Mouse (Mus musculus) CH12.LX (cell line): Measurements from ENCODE around the gene Imp3.

Experiments
- CHD2 ChIP-seq: IDR thresholded peaks from 2 replicates; pipeline ENCODE4 v1.6.1; 2011; ENCODE audit warnings: low read length, improper control_type of control experiment
- CTCF ChIP-seq, 2 experiments: IDR thresholded peaks in 1 of 2; conservative IDR thresholded peaks in 1 of 2; 2 replicates each; pipeline ENCODE4 v1.5.1; 2011 to 2012; ENCODE audit warnings: low read depth in 2 of 2, low read length in 2 of 2, improper control_type of control experiment in 1 of 2, inconsistent platforms in 1 of 2, mild to moderate bottlenecking in 1 of 2, moderate library complexity in 1 of 2
- ELF1 ChIP-seq: IDR thresholded peaks from 2 replicates; pipeline ENCODE4 v1.6.1; 2014; ENCODE audit warnings: low read depth, mild to moderate bottlenecking, inconsistent platforms, low read length, improper control_type of control experiment
- EP300 ChIP-seq: IDR thresholded peaks from 2 replicates; pipeline ENCODE4 v1.6.1; 2011; ENCODE audit warnings: low read length, improper control_type of control experiment
- ETS1 ChIP-seq: conservative IDR thresholded peaks from 2 replicates; pipeline ENCODE4 v1.6.1; 2012; ENCODE audit warnings: low read depth, mild to moderate bottlenecking, inconsistent platforms, low read length, improper control_type of control experiment, moderate library complexity
- HCFC1 ChIP-seq: IDR thresholded peaks from 2 replicates; pipeline ENCODE4 v1.6.1; 2012; ENCODE audit warnings: low read depth, mild to moderate bottlenecking, inconsistent platforms, low read length, improper control_type of control experiment
- IRF4 ChIP-seq: IDR thresholded peaks from 2 replicates; pipeline ENCODE4 v1.6.1; 2014; ENCODE audit warnings: low read depth, mild to moderate bottlenecking, inconsistent platforms, low read length, improper control_type of control experiment
- KAT2A ChIP-seq: IDR thresholded peaks from 2 replicates; pipeline ENCODE4 v1.6.1; 2012; ENCODE audit warnings: low read length, improper control_type of control experiment, inconsistent platforms; ENCODE audit not compliant: insufficient replicate concordance
- MAX ChIP-seq: IDR thresholded peaks from 2 replicates; pipeline ENCODE4 v1.6.1; 2011; ENCODE audit warnings: low read length, improper control_type of control experiment
- NELFE ChIP-seq: IDR thresholded peaks from 2 replicates; pipeline ENCODE4 v1.6.1; 2011; ENCODE audit warnings: low read depth, low read length, improper control_type of control experiment
- POLR2A ChIP-seq: IDR thresholded peaks from 2 replicates; pipeline ENCODE4 v1.6.1; 2011; ENCODE audit warnings: low read depth, mild to moderate bottlenecking, improper control_type of control experiment, low read length
- RAD21 ChIP-seq: IDR thresholded peaks from 2 replicates; pipeline ENCODE4 v1.6.1; 2011; ENCODE audit warnings: low read depth, mild to moderate bottlenecking, low read length, improper control_type of control experiment, moderate library complexity
- USF1 ChIP-seq: IDR thresholded peaks from 2 replicates; pipeline ENCODE4 v1.6.1; 2014; ENCODE audit warnings: low read depth, mild to moderate bottlenecking, inconsistent platforms, low read length, improper control_type of control experiment

- TF ChIP-seq EP300 (no peak), ETS1 (no peak), MAX (no peak), CTCF (conservative IDR thresholded peaks at IDR 0.05 in 1 of 2, IDR thresholded peaks at IDR 0.05 in 1 of 2; ENCODE audit: low read depth in 2 of 2, low read length in 2 of 2) (no peak), KAT2A (no peak), CHD2 (no peak), NELFE (no peak), POLR2A (no peak), HCFC1 (no peak), RAD21 (no peak), IRF4 (no peak), USF1 (no peak), ELF1 (no peak)
Measured at GRCm38 (mm10) chr9:56926387-56926786, 10.9 kb upstream of the Imp3 start.
